Mouse (Mus musculus): ENCODE measurements around the gene Vipr2. TPM values are rescaled to one million over a fixed set of nuclear protein-coding genes. Genes with fewer than 3 reads are reported as not detected.

The Vipr2 gene
- polyA plus RNA-seq (2012; ENCODE audit: insufficient read depth, low replicate concordance): 0.47 TPM in 1 of 2 replicates, not detected in the other

GRCm38 (mm10) chr12:116077074-116077854 is at the start of gene Vipr2:
TSS of gene Vipr2 (plus strand) at chr12:116077726.
- peak within 1 kb of the TSS; percentile 94 for H3K4me3 ChIP-seq (replicated peaks)
- H3K9me3 ChIP-seq: no peaks in the 10 kb centered on the region
- no peaks in the 10 kb centered on the region for H3K36me3 ChIP-seq (replicated peaks; ENCODE audit: low read length)
- no peak for TF ChIP-seq FLI1 (IDR thresholded peaks at IDR 0.05; ENCODE audit: low read length)
- TF ChIP-seq GATA1 (IDR thresholded peaks at IDR 0.05; ENCODE audit: borderline replicate concordance, low read length): no peak
- peaks cover 52% of the 10 kb centered on the region for H3K27me3 ChIP-seq (replicated peaks)
- peaks cover 23% of the 10 kb centered on the region for H3K4me1 ChIP-seq

GRCm38 (mm10) chr12:116028095-116028494 is 49.4 kb upstream of the Vipr2 start:
- no peaks in the 10 kb centered on the region for H3K9me3 ChIP-seq
- H3K4me3 ChIP-seq (replicated peaks): no peak overlapping the region
- H3K36me3 ChIP-seq (replicated peaks; ENCODE audit: low read length): no peaks in the 10 kb centered on the region
- H3K4me1 ChIP-seq: no peaks in the 10 kb centered on the region
- no peak for TF ChIP-seq FLI1 (IDR thresholded peaks at IDR 0.05; ENCODE audit: low read length)
- no peaks in the 10 kb centered on the region for H3K27me3 ChIP-seq (replicated peaks)

GRCm38 (mm10) chr12:116035346-116035745 is 42.2 kb upstream of the Vipr2 start:
- TF ChIP-seq GATA1 (IDR thresholded peaks at IDR 0.05; ENCODE audit: borderline replicate concordance, low read length): no peak
- TF ChIP-seq FLI1 (IDR thresholded peaks at IDR 0.05; ENCODE audit: low read length): no peak

GRCm38 (mm10) chr12:116044785-116045184 is 32.7 kb upstream of the Vipr2 start:
- Histone ChIP-seq H3K9me3 (no peaks in the 10 kb centered on the region), H3K4me3 (replicated peaks) (no peak overlapping the region), H3K27me3 (replicated peaks) (no peaks in the 10 kb centered on the region), H3K36me3 (replicated peaks; ENCODE audit: low read length) (no peaks in the 10 kb centered on the region), H3K4me1 (peaks cover 27% of the 10 kb centered on the region)
- TF ChIP-seq GATA1 (IDR thresholded peaks at IDR 0.05; ENCODE audit: borderline replicate concordance, low read length) (no peak), FLI1 (IDR thresholded peaks at IDR 0.05; ENCODE audit: low read length) (no peak)

More at GRCm38 (mm10) chr12:116035346-116035745, 42.2 kb upstream of the Vipr2 start:
- no peaks in the 10 kb centered on the region for H3K36me3 ChIP-seq (replicated peaks; ENCODE audit: low read length)
- H3K4me1 ChIP-seq: no peaks in the 10 kb centered on the region
- no peaks in the 10 kb centered on the region for H3K27me3 ChIP-seq (replicated peaks)
- no peak overlapping the region for H3K4me3 ChIP-seq (replicated peaks)
- peaks cover 4% of the 10 kb centered on the region; the same call in 1 of the 2 replicates for H3K9me3 ChIP-seq

GRCm38 (mm10) chr12:116047440-116048377 is 29.8 kb upstream of the Vipr2 start, which contains the start of gene Zfp386:
TSS of gene Zfp386 (plus strand) at chr12:116047724.
- H3K9me3 ChIP-seq: no peaks in the 10 kb centered on the region
- H3K4me1 ChIP-seq: peaks cover 28% of the 10 kb centered on the region
- no peak for TF ChIP-seq FLI1 (IDR thresholded peaks at IDR 0.05; ENCODE audit: low read length)
- no peak for TF ChIP-seq GATA1 (IDR thresholded peaks at IDR 0.05; ENCODE audit: borderline replicate concordance, low read length)
- H3K36me3 ChIP-seq (replicated peaks; ENCODE audit: low read length): peaks cover 26% of the 10 kb centered on the region
- peak within 1 kb of the TSS; percentile 94 for H3K4me3 ChIP-seq (replicated peaks)
- H3K27me3 ChIP-seq (replicated peaks): no peaks in the 10 kb centered on the region

- Histone ChIP-seq H3K36me3 (replicated peaks; ENCODE audit: low read length) (peaks cover 31% of the 10 kb centered on the region), H3K4me3 (replicated peaks) (peak overlapping the region; percentile 94), H3K9me3 (no peaks in the 10 kb centered on the region), H3K4me1 (peaks cover 28% of the 10 kb centered on the region), H3K27me3 (replicated peaks) (no peaks in the 10 kb centered on the region)
- no peak for TF ChIP-seq GATA1 (IDR thresholded peaks at IDR 0.05; ENCODE audit: borderline replicate concordance, low read length)
- TF ChIP-seq FLI1 (IDR thresholded peaks at IDR 0.05; ENCODE audit: low read length): no peak
Measured at GRCm38 (mm10) chr12:116048766-116049165, 28.8 kb upstream of the Vipr2 start.

GRCm38 (mm10) chr12:116049236-116049635 is 28.3 kb upstream of the Vipr2 start:
- Histone ChIP-seq H3K4me1 (peaks cover 30% of the 10 kb centered on the region), H3K27me3 (replicated peaks) (no peaks in the 10 kb centered on the region), H3K36me3 (replicated peaks; ENCODE audit: low read length) (peaks cover 34% of the 10 kb centered on the region), H3K9me3 (no peaks in the 10 kb centered on the region), H3K4me3 (replicated peaks) (peak overlapping the region; percentile 94)
- TF ChIP-seq GATA1 (IDR thresholded peaks at IDR 0.05; ENCODE audit: borderline replicate concordance, low read length) (no peak), FLI1 (IDR thresholded peaks at IDR 0.05; ENCODE audit: low read length) (no peak)

GRCm38 (mm10) chr12:116049701-116050100 is 27.8 kb upstream of the Vipr2 start:
- Histone ChIP-seq H3K36me3 (replicated peaks; ENCODE audit: low read length) (peaks cover 38% of the 10 kb centered on the region), H3K4me1 (peaks cover 35% of the 10 kb centered on the region), H3K27me3 (replicated peaks) (no peaks in the 10 kb centered on the region), H3K4me3 (replicated peaks) (no peak overlapping the region), H3K9me3 (no peaks in the 10 kb centered on the region)
- TF ChIP-seq FLI1 (IDR thresholded peaks at IDR 0.05; ENCODE audit: low read length) (no peak), GATA1 (IDR thresholded peaks at IDR 0.05; ENCODE audit: borderline replicate concordance, low read length) (no peak)

- Histone ChIP-seq H3K27me3 (replicated peaks) (no peaks in the 10 kb centered on the region), H3K4me3 (replicated peaks) (no peak overlapping the region), H3K36me3 (replicated peaks; ENCODE audit: low read length) (peaks cover 85% of the 10 kb centered on the region), H3K4me1 (peaks cover 17% of the 10 kb centered on the region), H3K9me3 (peaks cover 11% of the 10 kb centered on the region)
- no peak for TF ChIP-seq GATA1 (IDR thresholded peaks at IDR 0.05; ENCODE audit: borderline replicate concordance, low read length)
- no peak for TF ChIP-seq FLI1 (IDR thresholded peaks at IDR 0.05; ENCODE audit: low read length)
Measured at GRCm38 (mm10) chr12:116054342-116054741, 23.2 kb upstream of the Vipr2 start.

All from megakaryocyte, embryonic 14.5 days (primary cell).